9 mouse cellular contexts compared by ENCODE assay signal in genomic region chr11:103262412-103263267, GRCm38 (mm10). TPM values are rescaled to one million over a fixed set of nuclear protein-coding genes. Genes with fewer than 3 reads are reported as not detected.
DNase-seq lines count a peak whose midpoint lies in the region; ATAC-seq lines count a peak whose summit lies in the region.
"Had no signal": no experiment of that assay in that cellular context is flagged by ENCODE, and none has a peak within 500 bp of the region (broad histone marks: within the 10 kb centered on the region; RNA-seq: fewer than 3 reads in every experiment).

No protein-coding gene starts in this region.

- H3K4me1 ChIP-seq in hindbrain, embryonic 12.5 days: peaks cover 44% of the 10 kb centered on the region

- H3K4me3 ChIP-seq in hindbrain, embryonic 12.5 days: no peak overlapping the region

- peak; percentile 81 for DNase-seq in B cell, adult 2 months
- DNase-seq in Muller cell, postnatal 12 days (ENCODE audit: inconsistent ontology term): peak; percentile 45
- DNase-seq in lung, adult 18-20 months: peak; percentile 49 to 58
- DNase-seq in spleen, adult 18-20 months: peak; percentile 59 to 68
- DNase-seq in testis, postnatal 14 days (ENCODE audit: low spot score): no peak
- no peak for DNase-seq in left cerebral cortex, adult 18-20 months (ENCODE audit: low spot score in 2 of 2)

- no peak overlapping the region for H3K27ac ChIP-seq in hindbrain, embryonic 12.5 days

- 64% methylated on average over 20 of the region's 20 CpGs for WGBS in hindbrain, embryonic 12.5 days

- H3K4me2 ChIP-seq in hindbrain, embryonic 12.5 days (replicated peaks): peak overlapping the region; percentile 9; the same call in 1 of the 2 replicates

- no peaks in the 10 kb centered on the region for H3K27me3 ChIP-seq in hindbrain, embryonic 12.5 days

- no peak for ATAC-seq in hindbrain, embryonic 12.5 days (ENCODE audit: low FRiP score)
- ATAC-seq in frontal cortex, adult (ENCODE audit: low TSS enrichment): no peak

- H3K9ac ChIP-seq in hindbrain, embryonic 12.5 days: no peak overlapping the region

- no peaks in the 10 kb centered on the region for H3K9me3 ChIP-seq in hindbrain, embryonic 12.5 days (replicated peaks)

- H3K36me3 ChIP-seq in hindbrain, embryonic 12.5 days: no peaks in the 10 kb centered on the region

RNA-seq across cellular contexts. Expression of gene Map3k14, which starts 4.6 kb away (rescaled TPM):
- polyA plus RNA-seq in hindbrain, embryonic 12.5 days (2016; fragmentation: Nextera tagmentation; extraction: Ambion mirVana): 3.9 and 4.8 TPM in 2 replicates
- total RNA-seq in left cerebral cortex, adult 18-20 months (2021): 1 to 10 TPM; 5.7 to 5.9 TPM

RNA-seq across cellular contexts. Expression of gene Spata32, which starts 44.4 kb away (rescaled TPM):
- 0.21 TPM in 1 of 2 replicates, not detected in the other for polyA plus RNA-seq in hindbrain, embryonic 12.5 days (2016; fragmentation: Nextera tagmentation; extraction: Ambion mirVana)
- total RNA-seq in left cerebral cortex, adult 18-20 months (2021): 1 to 10 TPM; 1.5 to 1.8 TPM
- polyA plus RNA-seq: neural tube, embryonic 11.5 days had no signal

RNA-seq across cellular contexts. Expression of gene 1700023F06Rik, which starts 54.3 kb away (rescaled TPM):
- polyA plus RNA-seq in hindbrain, embryonic 12.5 days (2016; fragmentation: Nextera tagmentation; extraction: Ambion mirVana): 0.34 and 0.71 TPM in 2 replicates
- total RNA-seq in left cerebral cortex, adult 18-20 months (2021): 1 to 10 TPM; 1.8 to 2.0 TPM
- polyA plus RNA-seq: neural tube, embryonic 11.5 days had no signal

Comparison
In these comparisons a context has a peak if more than half of its experiments do, and no peak if none do; other contexts are left out.
1. DNase-seq: peak in B cell, adult 2 months (2 of 2), Muller cell, postnatal 12 days (single experiment), lung, adult 18-20 months (2 of 2) and spleen, adult 18-20 months (2 of 2); none in testis, postnatal 14 days (single experiment) and left cerebral cortex, adult 18-20 months (0 of 2).